ENCODE assay signal across 15 mouse cellular contexts in the genomic region with DNA sequence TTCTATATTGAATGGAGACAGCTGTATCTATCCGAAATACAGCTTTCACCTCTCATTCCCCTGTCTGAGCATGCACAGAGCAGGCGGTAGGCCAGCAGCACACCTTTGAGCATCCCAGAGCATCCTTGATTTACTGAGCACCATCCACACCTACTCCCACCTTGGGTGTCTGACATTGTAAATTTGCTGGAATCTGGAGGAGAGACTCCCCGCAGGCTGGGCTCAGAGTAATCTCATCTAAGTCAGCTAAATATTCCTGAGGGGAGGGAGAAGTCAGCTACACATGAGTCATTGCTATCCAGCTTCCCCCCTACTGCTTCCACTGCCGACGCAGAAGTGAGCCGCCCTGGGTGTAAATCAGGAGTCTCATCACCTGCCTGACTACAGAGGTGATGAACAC.
DNase-seq lines count a peak whose midpoint lies in the region; ATAC-seq and TF ChIP-seq lines count a peak whose summit lies in the region.
"Had no signal": no experiment of that assay in that cellular context is flagged by ENCODE, and none has a peak within 500 bp of the region (broad histone marks: within the 10 kb centered on the region; RNA-seq: fewer than 3 reads in every experiment).

No protein-coding gene starts in this region.

- peak overlapping the region; percentile 86 for H3K27ac ChIP-seq in olfactory bulb, adult 2 months (ENCODE audit: insufficient read depth, low read depth, low read length)
- H3K27ac ChIP-seq: embryonic facial prominence, embryonic 12.5 days; lung, embryonic 15.5 days; neural tube, embryonic 12.5 days had no signal

- H3K4me1 ChIP-seq in olfactory bulb, adult 2 months (ENCODE audit: control insufficient read depth, insufficient read depth, low read length), result peaks cover 23% of the 10 kb centered on the region

- DNase-seq in frontal cortex, postnatal 10 days (ENCODE audit: low spot score in 2 of 2), result no peak
- peak; percentile 47 to 57 for DNase-seq in left cerebral cortex, adult 18-20 months (ENCODE audit: low spot score in 2 of 2)
- DNase-seq in left cerebral cortex, postnatal 10 days (ENCODE audit: extremely low spot score in 1 of 2, low spot score in 2 of 2), result no peak
- DNase-seq in frontal cortex, postnatal 25 days (ENCODE audit: low spot score in 2 of 2), result peak; percentile 24 to 37
- no peak for DNase-seq in cerebellum, adult 9-10 months
- DNase-seq: cerebellum, postnatal 36 days; forebrain, postnatal 0 days; heart, postnatal 4 days had no signal

- intact Hi-C loops in left cerebral cortex, postnatal 10 days (cut with DNase I), result no loop called here

- no peak overlapping the region for H3K4me3 ChIP-seq in olfactory bulb, adult 2 months (ENCODE audit: insufficient read depth, low read depth, low read length)
- H3K4me3 ChIP-seq: embryonic facial prominence, embryonic 12.5 days; heart, embryonic 12.5 days; lung, embryonic 15.5 days; neural tube, embryonic 12.5 days had no signal

- TF ChIP-seq CTCF in olfactory bulb, adult 2 months (IDR thresholded peaks at IDR 0.05; ENCODE audit: insufficient read depth, low read depth, low read length), result no peak

- peak; percentile 80 for ATAC-seq in frontal cortex, adult (ENCODE audit: low TSS enrichment)
- no peak for ATAC-seq in megakaryocyte, adult 5-6 weeks (ENCODE audit: poor library complexity, severe bottlenecking)
- ATAC-seq: forebrain, postnatal 0 days had no signal

- WGBS in olfactory bulb, adult 2 months, result 38% methylated on average over 6 of the region's 6 CpGs

- no peak for TF ChIP-seq POLR2A in olfactory bulb, adult 2 months (IDR thresholded peaks at IDR 0.05; ENCODE audit: insufficient read depth, low read depth, low read length)

Comparison
In these comparisons a context has a peak if more than half of its experiments do, and no peak if none do; other contexts are left out.
1. DNase-seq: peak in left cerebral cortex, adult 18-20 months (2 of 2) and frontal cortex, postnatal 25 days (2 of 2); none in frontal cortex, postnatal 10 days (0 of 2), left cerebral cortex, postnatal 10 days (0 of 2) and cerebellum, adult 9-10 months (single experiment).